Mouse (Mus musculus) neutrophil, adult 83 days (primary cell): Measurements from ENCODE around the gene Calm3. TPM values are rescaled to one million over a fixed set of nuclear protein-coding genes. Genes with fewer than 3 reads are reported as not detected.

ENCODE experiments used
- total RNA-seq, 2 experiments: library from RNA; stranded (reverse); gene quantifications; one replicate each; pipeline ENCODE4 v1.2.4; 2023

Calm3 gene
- total RNA-seq, result 100 to 1,000 TPM; 224 to 233 TPM

DNA sequence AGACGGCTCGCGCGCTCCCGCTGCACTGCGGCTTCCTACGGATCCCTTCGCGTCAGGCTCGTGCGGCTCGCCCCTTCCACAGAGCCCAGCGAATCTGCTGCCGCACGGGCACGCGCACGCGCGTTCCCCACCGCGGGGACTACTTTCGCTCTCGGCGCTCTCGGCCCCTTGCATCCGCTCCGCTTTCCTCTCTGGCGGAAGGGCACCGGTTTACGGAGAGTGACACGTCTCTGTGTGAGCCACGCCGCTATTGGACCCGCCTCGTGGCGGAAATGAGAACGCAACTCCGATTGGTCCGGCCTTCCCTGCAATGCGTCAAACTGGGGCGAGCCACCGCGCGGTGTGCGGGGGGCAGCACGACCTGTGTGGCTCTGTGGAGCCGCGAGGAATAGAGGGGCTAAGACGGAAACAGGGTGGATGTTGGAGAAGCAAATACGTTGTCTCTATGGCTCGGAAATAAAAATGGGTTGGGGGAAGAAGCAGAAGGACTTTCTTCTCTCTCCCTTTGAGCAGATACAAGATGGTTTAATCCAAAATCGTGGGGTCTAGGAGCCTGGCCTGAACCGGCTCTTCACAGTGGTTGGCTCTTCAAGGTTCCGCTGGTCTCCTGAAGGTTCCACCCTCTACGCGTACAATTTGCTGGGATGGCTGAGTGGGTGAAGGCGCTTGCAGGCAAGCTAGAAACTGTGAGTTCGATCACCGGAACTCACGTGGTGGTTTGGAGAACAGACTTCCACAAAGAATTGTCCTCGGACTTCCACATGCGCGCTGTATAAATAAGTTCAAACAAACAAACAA, at the start of gene Calm3:
Gene Calm3 (minus strand): TSS at position 78 of the 798 bp plus-strand sequence.

GRCm38 (mm10) chr7:16959539-16960187, 35.7 kb upstream of the Calm3 start, which contains the start of gene Pnmal1:
TSS of gene Pnmal1 (plus strand) at chr7:16959679.

GRCm38 (mm10) chr7:16944061-16944807, 20.3 kb upstream of the Calm3 start, which contains the start of gene Pnmal2:
TSS of gene Pnmal2 (plus strand) at chr7:16944682.

DNA sequence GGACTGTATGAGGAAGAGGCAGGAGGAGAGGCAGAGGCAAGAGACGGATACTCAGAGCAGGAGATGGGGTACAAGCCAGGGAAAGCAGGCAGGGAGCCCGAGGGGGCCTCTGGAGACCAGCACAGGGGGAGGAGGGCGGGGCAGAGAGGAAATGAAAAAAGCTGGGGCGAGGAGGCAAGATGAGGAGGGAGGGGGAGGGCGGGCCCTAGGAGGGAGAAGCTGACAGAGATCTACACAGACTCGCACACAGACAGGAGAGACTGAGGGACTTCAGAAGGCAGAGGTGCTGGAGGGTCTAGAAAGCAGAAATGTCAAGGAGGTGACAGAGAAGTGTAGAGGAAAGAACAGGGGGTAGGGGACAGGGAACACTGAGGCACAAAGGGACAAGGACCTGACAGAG, 17.6 kb downstream of the Calm3 start, which contains the start of gene Ptgir:
Gene Ptgir (plus strand): TSS at position 210 of the 400 bp plus-strand sequence.

DNA sequence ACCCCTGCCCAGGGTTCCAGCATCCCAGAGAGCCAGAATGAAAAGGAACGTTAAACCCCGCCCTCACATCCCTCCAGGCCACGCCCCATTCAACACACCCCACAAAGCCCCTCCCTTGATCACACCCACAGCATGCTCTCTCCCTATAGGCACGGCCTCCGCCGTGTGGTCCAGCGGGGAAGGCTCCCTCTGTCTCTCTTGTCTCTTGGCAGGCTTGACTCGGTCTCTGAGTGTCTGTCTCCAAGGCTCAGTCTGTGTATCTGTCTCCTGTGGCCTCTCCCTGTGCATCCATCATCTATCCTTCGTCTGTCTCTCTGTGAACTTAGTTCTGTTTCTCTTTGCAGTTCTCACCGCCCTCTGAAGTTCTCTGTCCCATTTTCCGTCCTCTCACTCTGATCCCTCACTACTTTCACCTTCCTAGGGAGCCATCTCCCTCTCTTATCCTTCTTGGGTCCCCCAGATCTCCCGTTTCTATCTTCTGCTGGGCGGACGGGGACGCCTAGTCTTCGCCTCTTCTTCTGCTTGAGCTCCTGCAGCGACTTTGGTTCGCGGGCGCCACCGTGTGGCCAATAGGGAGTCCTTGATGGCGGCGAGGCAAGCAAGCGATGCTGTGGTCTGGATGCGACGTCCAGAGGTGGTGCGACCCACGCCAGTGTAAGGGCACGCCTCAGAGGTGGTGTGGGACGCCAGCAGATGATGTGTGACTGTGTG, 32.1 kb downstream of the Calm3 start, which contains the start of gene Gng8:
Gene Gng8 (plus strand): TSS at position 146 of the 711 bp plus-strand sequence.

GRCm38 (mm10) chr7:16875310-16875325, 48.8 kb downstream of the Calm3 start, which contains the start of gene Dact3:
TSS of gene Dact3 (plus strand) at chr7:16875317.

Other genes starting within 250 kb of the Calm3 start
- gene Ceacam15, start 248.4 kb downstream of the Calm3 start, total RNA-seq, result not detected
- not detected for gene Ceacam9, start 202.2 kb downstream of the Calm3 start, total RNA-seq
- gene Ap2s1, start 185.7 kb downstream of the Calm3 start, total RNA-seq, result 100 to 1,000 TPM; 145 to 151 TPM
- 10 to 100 TPM; 42.6 to 47.9 TPM for gene Slc1a5, start 142.8 kb downstream of the Calm3 start, total RNA-seq
- 10 to 100 TPM; 75.2 to 78.0 TPM for gene Strn4, start 108.2 kb downstream of the Calm3 start, total RNA-seq
- 10 to 100 TPM; 12.4 to 13.8 TPM for gene Fkrp, start 107.4 kb downstream of the Calm3 start, total RNA-seq
- gene Prkd2, start 81.2 kb downstream of the Calm3 start, total RNA-seq, result 10 to 100 TPM; 43.2 to 52.6 TPM
- under 1 TPM in 1 of 2 experiments, not detected in 1; 0.11 TPM for gene Dact3, start 48.8 kb downstream of the Calm3 start, total RNA-seq
- gene Gng8, start 32.3 kb downstream of the Calm3 start, total RNA-seq, result not detected
- 10 to 100 TPM; 29.6 to 30.3 TPM for gene Ptgir, start 17.6 kb downstream of the Calm3 start, total RNA-seq
- gene Pnmal2, start 20.6 kb upstream of the Calm3 start, total RNA-seq, result under 1 TPM in 1 of 2 experiments, not detected in 1; 0.13 TPM
- not detected for gene Pnmal1, start 35.6 kb upstream of the Calm3 start, total RNA-seq
- gene Gm42372, start 59.0 kb upstream of the Calm3 start, total RNA-seq, result under 1 TPM; 0.07 to 0.11 TPM
- under 1 TPM; 0.09 to 0.18 TPM for gene Ccdc8, start 68.6 kb upstream of the Calm3 start, total RNA-seq
- 10 to 100 TPM; 37.7 to 42.4 TPM for gene Ppp5c, start 103.8 kb upstream of the Calm3 start, total RNA-seq
- gene Hif3a, start 138.3 kb upstream of the Calm3 start, total RNA-seq, result 1 to 10 TPM in 1 of 2 experiments, under 1 TPM in 1; 0.42 to 1.3 TPM
- under 1 TPM; 0.20 TPM for gene Psg16, start 149.9 kb upstream of the Calm3 start, total RNA-seq
- not detected for gene Ceacam3, start 226.2 kb upstream of the Calm3 start, total RNA-seq